In genomic region chr8:124859466-124859865, GRCm38 (mm10) we compare ENCODE assay signal across 9 mouse cellular contexts. TPM values are rescaled to one million over a fixed set of nuclear protein-coding genes. Genes with fewer than 3 reads are reported as not detected.
DNase-seq lines count a peak whose midpoint lies in the region; ATAC-seq and TF ChIP-seq lines count a peak whose summit lies in the region.
"Had no signal": no experiment of that assay in that cellular context is flagged by ENCODE, and none has a peak within 500 bp of the region (broad histone marks: within the 10 kb centered on the region; RNA-seq: fewer than 3 reads in every experiment).

No protein-coding gene starts in this region.

- H3K27ac ChIP-seq in cerebellum, adult 2 months (ENCODE audit: insufficient read depth, low read length): no peak overlapping the region
- H3K27ac ChIP-seq in layer of hippocampus, adult 2 months: no peak overlapping the region
- no peak overlapping the region for H3K27ac ChIP-seq in forebrain, embryonic 15.5 days (replicated peaks)
- H3K27ac ChIP-seq: hindbrain, embryonic 15.5 days had no signal

- H3K4me3 ChIP-seq in cerebellum, adult 2 months (replicated peaks; ENCODE audit: insufficient read depth, low read depth, low read length): no peak overlapping the region
- no peak overlapping the region for H3K4me3 ChIP-seq in layer of hippocampus, adult 2 months
- H3K4me3 ChIP-seq in forebrain, embryonic 15.5 days: no peak overlapping the region
- H3K4me3 ChIP-seq: hindbrain, embryonic 15.5 days had no signal

- no peaks in the 10 kb centered on the region; the same call in 1 of the 2 replicates for H3K4me1 ChIP-seq in cerebellum, adult 2 months (ENCODE audit: control insufficient read depth, insufficient read depth, low read length)
- H3K4me1 ChIP-seq in forebrain, embryonic 15.5 days: peaks cover 20% of the 10 kb centered on the region

- TF ChIP-seq CTCF in cerebellum, adult 2 months (IDR thresholded peaks at IDR 0.05; ENCODE audit: borderline replicate concordance, insufficient read depth, low read depth, low read length): peak; percentile 41; the same call in 1 of the 2 replicates
- peak; percentile 62 for TF ChIP-seq CTCF in layer of hippocampus, adult 2 months (conservative IDR thresholded peaks at IDR 0.05)

- no peaks in the 10 kb centered on the region; the same call in 1 of the 2 replicates for H3K9me3 ChIP-seq in forebrain, embryonic 15.5 days

- H3K9ac ChIP-seq in forebrain, embryonic 15.5 days (replicated peaks): no peak overlapping the region
- H3K9ac ChIP-seq: hindbrain, embryonic 15.5 days had no signal

- no peak overlapping the region for H3K4me2 ChIP-seq in forebrain, embryonic 15.5 days (replicated peaks)
- H3K4me2 ChIP-seq: hindbrain, embryonic 15.5 days had no signal

- no peak for TF ChIP-seq POLR2A in cerebellum, adult 2 months (IDR thresholded peaks at IDR 0.05; ENCODE audit: borderline replicate concordance, insufficient read depth, low read length)

- peak in 1 of 2 experiments; percentile 22 for DNase-seq in cerebellum, adult 2 months
- DNase-seq in cerebellum, adult 11-12 months: no peak
- no peak for DNase-seq in layer of hippocampus, adult 2 months (ENCODE audit: low spot score in 2 of 2)
- DNase-seq in layer of hippocampus, postnatal 10 days (ENCODE audit: low spot score in 2 of 2): no peak
- peak; percentile 24 to 29 for DNase-seq in spleen, postnatal 36 days (ENCODE audit: low spot score in 2 of 2)
- DNase-seq in neural tube, embryonic 10.5 days (ENCODE audit: extremely low spot score, low spot score): no peak

- peaks cover 59% of the 10 kb centered on the region for H3K36me3 ChIP-seq in forebrain, embryonic 15.5 days

- no peaks in the 10 kb centered on the region for H3K27me3 ChIP-seq in cerebellum, adult 2 months (ENCODE audit: control insufficient read depth, insufficient read depth, low read length)
- H3K27me3 ChIP-seq in forebrain, embryonic 15.5 days: no peaks in the 10 kb centered on the region
- H3K27me3 ChIP-seq: hindbrain, embryonic 15.5 days had no signal

- ATAC-seq in erythroblast, adult 5-6 weeks (replicated peaks; ENCODE audit: low FRiP score, poor library complexity, severe bottlenecking): 0 out of 2 replicates have a peak, but pooled peaks have one; percentile 45
- no peak for ATAC-seq in forebrain, embryonic 15.5 days (replicated peaks)

RNA-seq across cellular contexts. Expression of gene Gnpat, which starts 3.4 kb away (rescaled TPM):
- polyA plus RNA-seq in cerebellum, adult 2 months (2012; rRNA removed): 98.3 and 100 TPM in 2 replicates
- 10 to 100 TPM; 64.3 to 68.0 TPM for total RNA-seq in layer of hippocampus, adult 2 months (2021)
- total RNA-seq in layer of hippocampus, postnatal 10 days (2021): 10 to 100 TPM; 57.8 to 62.8 TPM
- total RNA-seq in erythroblast, adult 5-6 weeks (2015; ENCODE audit: low replicate concordance): 29.7 and 35.0 TPM in 2 replicates
- 18.0 and 40.7 TPM in 2 replicates for total RNA-seq in erythroblast, adult 5-6 weeks (2017; ENCODE audit: low replicate concordance)
- 89.5 and 93.0 TPM in 2 replicates for polyA plus RNA-seq in forebrain, embryonic 15.5 days (2015; fragmentation: Nextera tagmentation; extraction: Ambion mirVana)

RNA-seq across cellular contexts. Expression of gene 2810004N23Rik, which starts 3.5 kb away (rescaled TPM):
- 15.0 and 15.7 TPM in 2 replicates for polyA plus RNA-seq in cerebellum, adult 2 months (2012; rRNA removed)
- 10 to 100 TPM; 21.8 to 24.8 TPM for total RNA-seq in layer of hippocampus, adult 2 months (2021)
- 10 to 100 TPM; 21.5 to 22.0 TPM for total RNA-seq in layer of hippocampus, postnatal 10 days (2021)
- 5.6 and 7.1 TPM in 2 replicates for total RNA-seq in erythroblast, adult 5-6 weeks (2015; ENCODE audit: low replicate concordance)
- 9.2 and 9.8 TPM in 2 replicates for total RNA-seq in erythroblast, adult 5-6 weeks (2017; ENCODE audit: low replicate concordance)
- polyA plus RNA-seq in forebrain, embryonic 15.5 days (2015; fragmentation: Nextera tagmentation; extraction: Ambion mirVana): 34.0 and 40.5 TPM in 2 replicates

RNA-seq across cellular contexts. Expression of gene Exoc8, which starts 38.0 kb away (rescaled TPM):
- polyA plus RNA-seq in cerebellum, adult 2 months (2012; rRNA removed): 16.2 and 18.2 TPM in 2 replicates
- total RNA-seq in layer of hippocampus, adult 2 months (2021): 10 to 100 TPM; 35.6 TPM
- 10 to 100 TPM; 37.5 to 37.9 TPM for total RNA-seq in layer of hippocampus, postnatal 10 days (2021)
- total RNA-seq in erythroblast, adult 5-6 weeks (2015; ENCODE audit: low replicate concordance): 3.3 and 4.4 TPM in 2 replicates
- total RNA-seq in erythroblast, adult 5-6 weeks (2017; ENCODE audit: low replicate concordance): 3.9 and 7.7 TPM in 2 replicates
- 14.4 and 15.5 TPM in 2 replicates for polyA plus RNA-seq in forebrain, embryonic 15.5 days (2015; fragmentation: Nextera tagmentation; extraction: Ambion mirVana)

RNA-seq across cellular contexts. Expression of gene Sprtn, which starts 38.2 kb away (rescaled TPM):
- polyA plus RNA-seq in cerebellum, adult 2 months (2012; rRNA removed): 18.5 and 19.5 TPM in 2 replicates
- total RNA-seq in layer of hippocampus, adult 2 months (2021): 10 to 100 TPM; 16.8 to 17.6 TPM
- 10 to 100 TPM; 13.6 to 16.6 TPM for total RNA-seq in layer of hippocampus, postnatal 10 days (2021)
- 2.9 and 10.2 TPM in 2 replicates for total RNA-seq in erythroblast, adult 5-6 weeks (2015; ENCODE audit: low replicate concordance)
- 8.5 TPM in 2 replicates for total RNA-seq in erythroblast, adult 5-6 weeks (2017; ENCODE audit: low replicate concordance)
- polyA plus RNA-seq in forebrain, embryonic 15.5 days (2015; fragmentation: Nextera tagmentation; extraction: Ambion mirVana): 11.9 and 12.0 TPM in 2 replicates

Comparison
In these comparisons a context has a peak if more than half of its experiments do, and no peak if none do; other contexts are left out.
1. DNase-seq: peak in spleen, postnatal 36 days (2 of 2); none in cerebellum, adult 11-12 months (single experiment), layer of hippocampus, adult 2 months (0 of 2), layer of hippocampus, postnatal 10 days (0 of 2) and neural tube, embryonic 10.5 days (single experiment).
2. RNA of gene Exoc8, which starts 38.0 kb away (total RNA-seq): 37.5 to 37.9 TPM in layer of hippocampus, postnatal 10 days and 35.6 TPM in layer of hippocampus, adult 2 months; 3.3 to 7.7 TPM in erythroblast, adult 5-6 weeks; every median in the first group is over 4 times any median in the second.